ENCODE assay signal across 8 mouse cellular contexts in genomic region chr2:127586694-127587513, GRCm38 (mm10). TPM values are rescaled to one million over a fixed set of nuclear protein-coding genes. Genes with fewer than 3 reads are reported as not detected.
A peak's percentile ranks its signal among the peaks of the same experiment; 100 is the strongest.
DNase-seq lines count a peak whose midpoint lies in the region; ATAC-seq and TF ChIP-seq lines count a peak whose summit lies in the region.

Gene Zfp661, minus strand, starts transcription at chr2:127587094.
Gene Mrps5, plus strand, starts transcription at chr2:127587222.

- H3K4me1 ChIP-seq in embryonic facial prominence, embryonic 14.5 days (ENCODE audit: control insufficient read depth, insufficient read depth, low read length), result peaks cover 23% of the 10 kb centered on the region
- H3K4me1 ChIP-seq in heart, adult 2 months (ENCODE audit: control insufficient read depth, insufficient read depth, low read length), result peaks cover 8% of the 10 kb centered on the region
- peaks cover 38% of the 10 kb centered on the region for H3K4me1 ChIP-seq in limb, embryonic 13.5 days
- H3K4me1 ChIP-seq in midbrain, embryonic 16.5 days (ENCODE audit: control insufficient read depth, insufficient read depth, low read length), result peaks cover 34% of the 10 kb centered on the region

- H3K9ac ChIP-seq in embryonic facial prominence, embryonic 14.5 days (ENCODE audit: low read depth, low read length), result peak within 1 kb of the TSS; percentile 91
- peak within 1 kb of the TSS; percentile 88 for H3K9ac ChIP-seq in heart, adult 2 months (ENCODE audit: low read depth, low read length)
- H3K9ac ChIP-seq in limb, embryonic 13.5 days, result peak within 1 kb of the TSS; percentile 86
- peak within 1 kb of the TSS; percentile 91 for H3K9ac ChIP-seq in midbrain, embryonic 16.5 days (ENCODE audit: low read depth, low read length)

- no peaks in the 10 kb centered on the region for H3K9me3 ChIP-seq in embryonic facial prominence, embryonic 14.5 days (ENCODE audit: control insufficient read depth, low read length)
- no peaks in the 10 kb centered on the region for H3K9me3 ChIP-seq in limb, embryonic 13.5 days
- no peaks in the 10 kb centered on the region for H3K9me3 ChIP-seq in midbrain, embryonic 16.5 days (replicated peaks; ENCODE audit: control insufficient read depth, low read length, poor library complexity, severe bottlenecking)

- H3K27me3 ChIP-seq in embryonic facial prominence, embryonic 14.5 days (replicated peaks; ENCODE audit: control insufficient read depth, insufficient read depth, low read length), result no peaks in the 10 kb centered on the region
- no peaks in the 10 kb centered on the region for H3K27me3 ChIP-seq in heart, adult 2 months (ENCODE audit: control insufficient read depth, insufficient read depth, low read length)
- H3K27me3 ChIP-seq in limb, embryonic 13.5 days, result no peaks in the 10 kb centered on the region
- H3K27me3 ChIP-seq in midbrain, embryonic 16.5 days (ENCODE audit: control insufficient read depth, insufficient read depth, low read depth, low read length), result no peaks in the 10 kb centered on the region

- intact Hi-C loops in heart, adult 2 months (cut with DNase I), result loop anchor here (5.0 to 10.0 kb wide), 2 partner anchors 332 to 1100 kb away; partner anchors contain the start of gene Anapc1

- H3K27ac ChIP-seq in embryonic facial prominence, embryonic 14.5 days (replicated peaks; ENCODE audit: low read depth, low read length), result peak within 1 kb of the TSS; percentile 91
- H3K27ac ChIP-seq in heart, adult 2 months, result peak within 1 kb of the TSS; percentile 100
- peak within 1 kb of the TSS; percentile 74; the same call in 1 of the 2 replicates for H3K27ac ChIP-seq in limb, embryonic 13.5 days
- H3K27ac ChIP-seq in midbrain, embryonic 16.5 days (ENCODE audit: low read length), result peak within 1 kb of the TSS; percentile 94

- H3K79me2 ChIP-seq in heart, adult 2 months (replicated peaks; ENCODE audit: control insufficient read depth, insufficient read depth, low read length), result no peaks in the 10 kb centered on the region

- peak; percentile 88 for ATAC-seq in embryonic facial prominence, embryonic 14.5 days (ENCODE audit: low read depth)
- ATAC-seq in limb, embryonic 13.5 days (ENCODE audit: low FRiP score, low read depth), result peak; percentile 61; the same call in 1 of the 2 replicates
- ATAC-seq in midbrain, embryonic 16.5 days, result peak; percentile 85

- H3K4me3 ChIP-seq in embryonic facial prominence, embryonic 14.5 days (ENCODE audit: low read depth, low read length), result peak within 1 kb of the TSS; percentile 89
- H3K4me3 ChIP-seq in heart, adult 2 months, result peak within 1 kb of the TSS; percentile 97
- peak within 1 kb of the TSS; percentile 95 for H3K4me3 ChIP-seq in limb, embryonic 13.5 days
- H3K4me3 ChIP-seq in midbrain, embryonic 16.5 days (ENCODE audit: low read depth, low read length), result peak within 1 kb of the TSS; percentile 76

- peak within 1 kb of the TSS; percentile 71 for H3K4me2 ChIP-seq in embryonic facial prominence, embryonic 14.5 days (ENCODE audit: low read depth, low read length)
- peak within 1 kb of the TSS; percentile 85 for H3K4me2 ChIP-seq in limb, embryonic 13.5 days (replicated peaks)
- peak within 1 kb of the TSS; percentile 93 for H3K4me2 ChIP-seq in midbrain, embryonic 16.5 days (ENCODE audit: low read length)

- TF ChIP-seq EP300 in heart, adult 2 months (IDR thresholded peaks at IDR 0.05; ENCODE audit: insufficient read depth, low read depth, low read length), result peak; percentile 81

- peaks cover 5% of the 10 kb centered on the region; the same call in 1 of the 2 replicates for H3K36me3 ChIP-seq in embryonic facial prominence, embryonic 14.5 days (ENCODE audit: control insufficient read depth, insufficient read depth, low read length)
- no peaks in the 10 kb centered on the region for H3K36me3 ChIP-seq in heart, adult 2 months (ENCODE audit: control insufficient read depth, insufficient read depth, low read length)
- peaks cover 5% of the 10 kb centered on the region; the same call in 1 of the 2 replicates for H3K36me3 ChIP-seq in limb, embryonic 13.5 days
- H3K36me3 ChIP-seq in midbrain, embryonic 16.5 days (ENCODE audit: control insufficient read depth, insufficient read depth, low read length), result 0 out of 2 replicates have a peak, but pooled peaks cover under 1% of the 10 kb centered on the region

- peak; percentile 29 for TF ChIP-seq CTCF in heart, adult 2 months (IDR thresholded peaks at IDR 0.05)

- peak; percentile 85 for DNase-seq in 3T3-L1 (ENCODE audit: low read depth, low spot score)
- peak; percentile 68 to 75 for DNase-seq in adrenal gland, postnatal 4 days (ENCODE audit: low spot score in 2 of 2)
- peak; percentile 71 for DNase-seq in embryonic facial prominence, embryonic 14.5 days (ENCODE audit: low spot score)
- DNase-seq in heart, adult 2 months, result peak; percentile 85 to 91
- peak; percentile 71 to 87 for DNase-seq in kidney, adult 8-10 months
- DNase-seq in spleen, postnatal 10 days (ENCODE audit: low spot score in 2 of 2), result peak; percentile 88 to 92

- WGBS in embryonic facial prominence, embryonic 14.5 days, result 5% methylated on average over 28 of the region's 39 CpGs
- WGBS in heart, adult 2 months, result 5% methylated on average over 39 of the region's 39 CpGs
- WGBS in limb, embryonic 13.5 days, result 5% methylated on average over 39 of the region's 39 CpGs
- 4% methylated on average over 39 of the region's 39 CpGs for WGBS in midbrain, embryonic 16.5 days

- peak; percentile 68; the same call in 1 of the 2 replicates for TF ChIP-seq POLR2A in heart, adult 2 months (IDR thresholded peaks at IDR 0.05; ENCODE audit: insufficient read depth, low read depth, low read length)

RNA-seq across cellular contexts. Expression of gene Zfp661, which starts in this region (rescaled TPM):
- total RNA-seq in adrenal gland, postnatal 4 days (2021), result 1 to 10 TPM; 4.8 to 4.9 TPM
- polyA plus RNA-seq in embryonic facial prominence, embryonic 14.5 days (2014; fragmentation: Nextera tagmentation; extraction: Ambion mirVana), result 4.0 and 5.1 TPM in 2 replicates
- 1 to 10 TPM; 1.7 to 2.0 TPM for total RNA-seq in heart, adult 2 months (2021)
- polyA plus RNA-seq in heart, adult 2 months (2012; rRNA removed), result 1.5 and 2.4 TPM in 2 replicates
- 5.2 and 6.1 TPM in 2 replicates for polyA plus RNA-seq in limb, embryonic 13.5 days (2015; fragmentation: Nextera tagmentation; extraction: Ambion mirVana)
- polyA plus RNA-seq in midbrain, embryonic 16.5 days (2015; fragmentation: Nextera tagmentation; extraction: Ambion mirVana), result 6.4 and 7.0 TPM in 2 replicates

RNA-seq across cellular contexts. Expression of gene Mrps5, which starts in this region (rescaled TPM):
- 100 to 1,000 TPM; 126 to 141 TPM for total RNA-seq in adrenal gland, postnatal 4 days (2021)
- 109 and 113 TPM in 2 replicates for polyA plus RNA-seq in embryonic facial prominence, embryonic 14.5 days (2014; fragmentation: Nextera tagmentation; extraction: Ambion mirVana)
- 10 to 100 TPM; 80.3 to 89.7 TPM for total RNA-seq in heart, adult 2 months (2021)
- polyA plus RNA-seq in heart, adult 2 months (2012; rRNA removed), result 58.2 and 68.4 TPM in 2 replicates
- polyA plus RNA-seq in limb, embryonic 13.5 days (2015; fragmentation: Nextera tagmentation; extraction: Ambion mirVana), result 136 and 145 TPM in 2 replicates
- 155 and 157 TPM in 2 replicates for polyA plus RNA-seq in midbrain, embryonic 16.5 days (2015; fragmentation: Nextera tagmentation; extraction: Ambion mirVana)

Comparison
In these comparisons a context has a peak if more than half of its experiments do, and no peak if none do; other contexts are left out.
1. Peak in every context shown above with its lines: DNase-seq, ATAC-seq, H3K4me3 ChIP-seq and H3K27ac ChIP-seq.